In genomic region chr5:24152199-24152598, GRCm38 (mm10) we compare ENCODE assay signal across 19 mouse cellular contexts.
"Had no signal": no experiment of that assay in that cellular context is flagged by ENCODE, and none has a peak within 500 bp of the region (broad histone marks: within the 10 kb centered on the region; RNA-seq: fewer than 3 reads in every experiment).

No protein-coding gene starts in this region.

- H3K27ac ChIP-seq: intestine, embryonic 15.5 days; kidney, embryonic 15.5 days; lung, embryonic 15.5 days; stomach, postnatal 0 days had no signal

- H3K4me3 ChIP-seq: intestine, embryonic 15.5 days; kidney, embryonic 15.5 days; lung, embryonic 15.5 days; megakaryocyte, embryonic 14.5 days had no signal

- DNase-seq: kidney, adult 11 months; kidney, adult 8-10 months; kidney, postnatal 10 days; kidney, postnatal 36 days; lung, adult 18-20 months; lung, postnatal 10 days; lung, postnatal 36 days; midbrain, embryonic 14.5 days; right cerebral cortex, adult 18-20 months; right cerebral cortex, postnatal 14 days; right cerebral cortex, postnatal 4 days; thymus, adult 2 months; thymus, postnatal 14 days had no signal

- H3K4me1 ChIP-seq: intestine, embryonic 15.5 days; kidney, embryonic 15.5 days; lung, embryonic 15.5 days had no signal

- H3K9ac ChIP-seq: intestine, embryonic 15.5 days; kidney, embryonic 15.5 days; lung, embryonic 15.5 days had no signal

- H3K4me2 ChIP-seq: intestine, embryonic 15.5 days; kidney, embryonic 15.5 days; lung, embryonic 15.5 days; midbrain, embryonic 11.5 days had no signal

- H3K27me3 ChIP-seq: intestine, embryonic 15.5 days; kidney, embryonic 15.5 days; lung, embryonic 15.5 days; megakaryocyte, embryonic 14.5 days had no signal

- ATAC-seq: intestine, embryonic 15.5 days had no signal

- H3K9me3 ChIP-seq: intestine, embryonic 15.5 days; kidney, embryonic 15.5 days; lung, embryonic 15.5 days; megakaryocyte, embryonic 14.5 days had no signal
